Mouse (Mus musculus): Measurements from ENCODE around the gene Fryl. TPM values are rescaled to one million over a fixed set of nuclear protein-coding genes. Genes with fewer than 3 reads are reported as not detected.

Gene Fryl
- polyA plus RNA-seq, 2 experiments: 26.1 to 26.7 TPM

DNA sequence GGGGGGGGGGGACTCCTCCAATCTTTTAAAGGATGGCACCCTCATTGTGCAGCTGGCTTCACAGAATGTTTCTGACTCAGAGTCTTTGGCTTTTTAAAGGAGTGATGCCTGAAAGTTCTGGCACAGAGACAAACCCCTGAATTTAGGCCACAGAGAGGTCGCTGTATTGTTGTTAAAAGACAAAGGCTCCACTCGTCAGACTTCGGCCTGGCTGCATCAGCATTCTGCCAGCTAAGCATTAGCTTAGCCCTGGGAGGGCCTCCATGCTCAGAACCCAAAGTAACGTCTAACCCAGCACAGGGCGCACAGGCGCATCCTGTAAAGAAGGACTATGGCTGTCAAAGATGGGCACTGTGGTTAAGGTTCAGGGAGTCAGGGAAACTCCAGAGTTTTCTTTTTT lies 92.4 kb downstream of the Fryl start:
- Histone ChIP-seq H3K27ac (replicated peaks; ENCODE audit: low read depth, low read length) (no peak overlapping the region), H3K27me3 (ENCODE audit: control insufficient read depth, insufficient read depth, low read length) (no peaks in the 10 kb centered on the region), H3K9ac (ENCODE audit: low read depth, low read length, severe bottlenecking) (no peak overlapping the region), H3K9me3 (ENCODE audit: control insufficient read depth, low read length) (no peaks in the 10 kb centered on the region), H3K4me1 (ENCODE audit: control insufficient read depth, insufficient read depth, low read length) (peaks cover 19% of the 10 kb centered on the region; the same call in 1 of the 2 replicates), H3K4me2 (replicated peaks; ENCODE audit: low read depth, low read length, severe bottlenecking) (no peak overlapping the region), H3K36me3 (ENCODE audit: control insufficient read depth, insufficient read depth, low read length) (no peaks in the 10 kb centered on the region), H3K4me3 (replicated peaks; ENCODE audit: low read length) (no peak overlapping the region)
- WGBS: 65% methylated on average over 6 of the region's 6 CpGs
- no peak for TF ChIP-seq POLR2A (IDR thresholded peaks at IDR 0.05; ENCODE audit: borderline replicate concordance, extremely low read depth, insufficient read depth, insufficient read length)
- ATAC-seq (ENCODE audit: low FRiP score, low read depth) (no peak), DNase-seq (ENCODE audit: low spot score) (no peak)

DNA sequence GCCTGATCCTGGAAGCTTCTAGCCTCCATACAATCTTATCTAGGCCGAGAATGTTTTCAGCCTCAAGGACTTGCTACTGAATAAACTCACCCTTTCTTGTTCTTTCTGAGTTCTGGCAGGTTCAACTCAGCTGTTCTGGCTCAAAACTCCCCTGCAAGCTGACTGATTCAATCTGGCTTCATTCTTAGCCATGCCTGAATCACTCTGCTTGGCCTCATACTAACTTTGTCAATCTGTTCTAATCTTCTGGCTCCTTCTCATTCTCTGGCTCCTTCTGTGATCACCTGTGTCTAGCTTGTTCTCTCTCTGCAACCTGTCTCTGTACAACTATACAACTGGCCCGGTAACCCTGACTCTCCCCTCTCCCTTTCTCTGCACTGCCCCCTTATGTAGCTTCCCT lies 93.9 kb downstream of the Fryl start:
- TF ChIP-seq POLR2A (IDR thresholded peaks at IDR 0.05; ENCODE audit: borderline replicate concordance, extremely low read depth, insufficient read depth, insufficient read length): no peak
- DNase-seq (ENCODE audit: low spot score): no peak
- Histone ChIP-seq H3K27ac (replicated peaks; ENCODE audit: low read depth, low read length) (no peak overlapping the region), H3K4me2 (replicated peaks; ENCODE audit: low read depth, low read length, severe bottlenecking) (no peak overlapping the region), H3K36me3 (ENCODE audit: control insufficient read depth, insufficient read depth, low read length) (no peaks in the 10 kb centered on the region), H3K4me3 (replicated peaks; ENCODE audit: low read length) (no peak overlapping the region), H3K9ac (ENCODE audit: low read depth, low read length, severe bottlenecking) (no peak overlapping the region), H3K27me3 (ENCODE audit: control insufficient read depth, insufficient read depth, low read length) (no peaks in the 10 kb centered on the region), H3K4me1 (ENCODE audit: control insufficient read depth, insufficient read depth, low read length) (peaks cover 8% of the 10 kb centered on the region; the same call in 1 of the 2 replicates), H3K9me3 (ENCODE audit: control insufficient read depth, low read length) (no peaks in the 10 kb centered on the region)
- no peak for ATAC-seq (ENCODE audit: low FRiP score, low read depth)
- WGBS: 88% methylated on average over 2 of the region's 2 CpGs

DNA sequence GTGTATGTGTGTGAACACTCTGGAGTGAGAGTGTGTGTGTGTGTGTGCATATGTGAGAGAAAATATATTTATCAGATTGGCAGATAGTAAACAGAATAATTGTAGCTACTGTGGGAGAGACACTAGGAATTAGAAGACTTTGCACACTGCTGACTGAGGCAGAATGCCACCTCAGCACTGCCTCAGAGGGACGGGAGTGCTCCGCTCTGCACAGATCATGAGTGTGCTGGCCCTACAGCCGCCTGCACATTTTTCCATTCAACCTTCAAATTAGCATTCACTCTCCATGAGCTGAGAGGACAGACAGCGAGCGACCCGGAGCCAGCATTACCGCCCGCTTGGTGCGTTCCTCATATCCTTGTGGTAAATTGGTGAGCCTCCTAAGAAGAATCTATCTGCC lies 96.0 kb downstream of the Fryl start:
- H3K4me3 ChIP-seq (replicated peaks; ENCODE audit: low read length): no peak overlapping the region
- no peak overlapping the region for H3K27ac ChIP-seq (replicated peaks; ENCODE audit: low read depth, low read length)
- H3K27me3 ChIP-seq (ENCODE audit: control insufficient read depth, insufficient read depth, low read length): no peaks in the 10 kb centered on the region
- peaks cover 18% of the 10 kb centered on the region for H3K4me1 ChIP-seq (ENCODE audit: control insufficient read depth, insufficient read depth, low read length)
- H3K4me2 ChIP-seq (replicated peaks; ENCODE audit: low read depth, low read length, severe bottlenecking): no peak overlapping the region
- WGBS: 86% methylated on average over 9 of the region's 9 CpGs
- no peak overlapping the region for H3K9ac ChIP-seq (ENCODE audit: low read depth, low read length, severe bottlenecking)
- no peak for TF ChIP-seq POLR2A (IDR thresholded peaks at IDR 0.05; ENCODE audit: borderline replicate concordance, extremely low read depth, insufficient read depth, insufficient read length)
- no peaks in the 10 kb centered on the region for H3K9me3 ChIP-seq (ENCODE audit: control insufficient read depth, low read length)
- DNase-seq (ENCODE audit: low spot score) (no peak), ATAC-seq (ENCODE audit: low FRiP score, low read depth) (no peak)
- no peaks in the 10 kb centered on the region for H3K36me3 ChIP-seq (ENCODE audit: control insufficient read depth, insufficient read depth, low read length)

GRCm38 (mm10) chr5:73157502-73157901 lies 98.9 kb downstream of the Fryl start:
- ATAC-seq (ENCODE audit: low FRiP score, low read depth): no peak
- H3K27ac ChIP-seq (replicated peaks; ENCODE audit: low read depth, low read length): no peak overlapping the region
- no peak for DNase-seq (ENCODE audit: low spot score)
- no peaks in the 10 kb centered on the region for H3K9me3 ChIP-seq (ENCODE audit: control insufficient read depth, low read length)
- no peaks in the 10 kb centered on the region for H3K36me3 ChIP-seq (ENCODE audit: control insufficient read depth, insufficient read depth, low read length)
- H3K4me2 ChIP-seq (replicated peaks; ENCODE audit: low read depth, low read length, severe bottlenecking): no peak overlapping the region
- H3K27me3 ChIP-seq (ENCODE audit: control insufficient read depth, insufficient read depth, low read length): no peaks in the 10 kb centered on the region
- peaks cover 16% of the 10 kb centered on the region for H3K4me1 ChIP-seq (ENCODE audit: control insufficient read depth, insufficient read depth, low read length)
- TF ChIP-seq POLR2A (IDR thresholded peaks at IDR 0.05; ENCODE audit: borderline replicate concordance, extremely low read depth, insufficient read depth, insufficient read length): no peak
- no peak overlapping the region for H3K9ac ChIP-seq (ENCODE audit: low read depth, low read length, severe bottlenecking)
- no peak overlapping the region for H3K4me3 ChIP-seq (replicated peaks; ENCODE audit: low read length)
- WGBS: 68% methylated on average over 6 of the region's 6 CpGs

GRCm38 (mm10) chr5:73157009-73157408 lies 99.4 kb downstream of the Fryl start:
- 66% methylated on average over 5 of the region's 5 CpGs for WGBS
- no peak overlapping the region for H3K4me3 ChIP-seq (replicated peaks; ENCODE audit: low read length)
- H3K4me2 ChIP-seq (replicated peaks; ENCODE audit: low read depth, low read length, severe bottlenecking): no peak overlapping the region
- H3K36me3 ChIP-seq (ENCODE audit: control insufficient read depth, insufficient read depth, low read length): no peaks in the 10 kb centered on the region
- TF ChIP-seq POLR2A (IDR thresholded peaks at IDR 0.05; ENCODE audit: borderline replicate concordance, extremely low read depth, insufficient read depth, insufficient read length): no peak
- ATAC-seq (ENCODE audit: low FRiP score, low read depth) (no peak), DNase-seq (ENCODE audit: low spot score) (peak; percentile 44)
- no peaks in the 10 kb centered on the region for H3K27me3 ChIP-seq (ENCODE audit: control insufficient read depth, insufficient read depth, low read length)
- H3K9ac ChIP-seq (ENCODE audit: low read depth, low read length, severe bottlenecking): no peak overlapping the region
- peaks cover 16% of the 10 kb centered on the region for H3K4me1 ChIP-seq (ENCODE audit: control insufficient read depth, insufficient read depth, low read length)
- H3K27ac ChIP-seq (replicated peaks; ENCODE audit: low read depth, low read length): no peak overlapping the region
- H3K9me3 ChIP-seq (ENCODE audit: control insufficient read depth, low read length): no peaks in the 10 kb centered on the region

Data from limb, embryonic 14.5 days (tissue).